Mouse (Mus musculus) hindbrain, embryonic 11.5 days (tissue): Measurements from ENCODE around the gene Cenpm. TPM values are rescaled to one million over a fixed set of nuclear protein-coding genes. Genes with fewer than 3 reads are reported as not detected.

Experiments used
- ATAC-seq: fragments of 200-750 bp; cut with Nextera tagmentation; 2 replicates; pipeline ENCODE4 v1.8.0; 2017; ENCODE audit warnings: mild to moderate bottlenecking, moderate TSS enrichment, moderate library complexity; ENCODE audit not compliant: low FRiP score
- DNase-seq: peaks from one replicate; pipeline ENCODE4 v3.0.0-alpha.2; 2015; ENCODE audit warnings: low spot score
- H3K27ac ChIP-seq: fragments of 300-500 bp; sonication (generic); 2 replicates; pipeline ENCODE4 v1.5.1; 2014; ENCODE audit warnings: mild to moderate bottlenecking, low read depth, low read length
- H3K27me3 ChIP-seq: fragments of 300-500 bp; sonication (generic); 2 replicates; pipeline ENCODE4 v1.6.1; 2014; ENCODE audit warnings: mild to moderate bottlenecking, low read length, moderate library complexity, mixed read lengths; ENCODE audit not compliant: control insufficient read depth, insufficient read depth
- H3K36me3 ChIP-seq: fragments of 300-500 bp; sonication (generic); 2 replicates; pipeline ENCODE4 v1.6.1; 2014; ENCODE audit warnings: mild to moderate bottlenecking, low read length, moderate library complexity, mixed read lengths; ENCODE audit not compliant: control insufficient read depth, insufficient read depth
- H3K4me1 ChIP-seq: fragments of 300-500 bp; sonication (generic); replicated peaks from 2 replicates; pipeline ENCODE4 v1.6.1; 2014; ENCODE audit warnings: low read length, mixed read lengths; ENCODE audit not compliant: control insufficient read depth, insufficient read depth
- H3K4me2 ChIP-seq: fragments of 300-500 bp; sonication (generic); replicated peaks from 2 replicates; pipeline ENCODE4 v1.6.1; 2014; ENCODE audit warnings: mild to moderate bottlenecking, low read depth, low read length
- H3K4me3 ChIP-seq: fragments of 300-500 bp; sonication (generic); 2 replicates; pipeline ENCODE4 v1.5.1; 2014; ENCODE audit warnings: low read depth, low read length
- H3K9ac ChIP-seq: fragments of 300-500 bp; sonication (generic); 2 replicates; pipeline ENCODE4 v1.6.1; 2014; ENCODE audit warnings: low read depth, low read length
- H3K9me3 ChIP-seq: fragments of 300-500 bp; sonication (generic); 2 replicates; pipeline ENCODE4 v1.6.1; 2016; ENCODE audit warnings: low read length; ENCODE audit not compliant: control insufficient read depth
- WGBS: fragments of 180-500 bp; shearing (Covaris S2); extraction: QIAGEN DNeasy Blood & Tissue Kit; methylation state at CpG from one replicate; pipeline ENCODE4 v1.1.7; 2014; 5-methylcytosine and 5-hydroxymethylcytosine counted together
- polyA plus RNA-seq: library from polyadenylated mRNA; unstranded; fragments of >200 nt; fragmentation: Nextera tagmentation; extraction: Ambion mirVana; gene quantifications from 2 replicates; pipeline ENCODE4 v1.2.1, GENCODE M21; 2014

The Cenpm gene
- polyA plus RNA-seq, 1 experiment from 2014 or later, result 78.1 TPM

- Histone ChIP-seq H3K9ac (no peak overlapping the region), H3K4me2 (no peak overlapping the region), H3K36me3 (0 out of 2 replicates have a peak, but pooled peaks cover 2% of the 10 kb centered on the region), H3K27me3 (no peaks in the 10 kb centered on the region), H3K4me1 (no peaks in the 10 kb centered on the region), H3K27ac (no peak overlapping the region), H3K9me3 (no peaks in the 10 kb centered on the region), H3K4me3 (no peak overlapping the region)
- WGBS, result 76% methylated on average over 10 of the region's 10 CpGs
- no peak for ATAC-seq
- no peak for DNase-seq
Observed at GRCm38 (mm10) chr15:82235661-82236060, 8.9 kb downstream of the Cenpm start.

DNA sequence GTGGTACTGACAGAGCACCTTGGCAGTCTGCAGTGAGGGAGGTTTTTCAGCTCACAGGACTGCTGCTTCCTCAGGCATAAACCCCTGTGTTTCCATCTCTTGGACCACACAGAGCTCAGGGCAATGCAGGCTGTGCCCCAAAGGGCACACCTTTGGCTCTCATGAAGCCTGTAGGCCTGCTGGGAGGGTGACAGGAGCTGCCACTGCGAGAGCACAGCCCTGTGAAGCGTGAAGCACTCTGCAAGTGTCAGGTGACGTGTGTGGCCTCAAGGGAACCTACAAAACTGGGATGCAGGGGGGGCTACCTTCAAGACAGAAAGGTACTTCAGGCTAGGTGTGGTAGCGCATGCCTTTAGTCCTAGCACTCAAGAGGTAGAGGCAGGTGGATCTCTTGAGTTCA is 11.9 kb downstream of the Cenpm start:
- Histone ChIP-seq H3K9me3 (no peaks in the 10 kb centered on the region), H3K4me1 (no peaks in the 10 kb centered on the region), H3K9ac (no peak overlapping the region), H3K36me3 (0 out of 2 replicates have a peak, but pooled peaks cover 2% of the 10 kb centered on the region), H3K4me2 (no peak overlapping the region), H3K4me3 (no peak overlapping the region), H3K27ac (no peak overlapping the region), H3K27me3 (no peaks in the 10 kb centered on the region)
- no peak for ATAC-seq
- DNase-seq, result no peak
- WGBS, result 72% methylated on average over 4 of the region's 4 CpGs

DNA sequence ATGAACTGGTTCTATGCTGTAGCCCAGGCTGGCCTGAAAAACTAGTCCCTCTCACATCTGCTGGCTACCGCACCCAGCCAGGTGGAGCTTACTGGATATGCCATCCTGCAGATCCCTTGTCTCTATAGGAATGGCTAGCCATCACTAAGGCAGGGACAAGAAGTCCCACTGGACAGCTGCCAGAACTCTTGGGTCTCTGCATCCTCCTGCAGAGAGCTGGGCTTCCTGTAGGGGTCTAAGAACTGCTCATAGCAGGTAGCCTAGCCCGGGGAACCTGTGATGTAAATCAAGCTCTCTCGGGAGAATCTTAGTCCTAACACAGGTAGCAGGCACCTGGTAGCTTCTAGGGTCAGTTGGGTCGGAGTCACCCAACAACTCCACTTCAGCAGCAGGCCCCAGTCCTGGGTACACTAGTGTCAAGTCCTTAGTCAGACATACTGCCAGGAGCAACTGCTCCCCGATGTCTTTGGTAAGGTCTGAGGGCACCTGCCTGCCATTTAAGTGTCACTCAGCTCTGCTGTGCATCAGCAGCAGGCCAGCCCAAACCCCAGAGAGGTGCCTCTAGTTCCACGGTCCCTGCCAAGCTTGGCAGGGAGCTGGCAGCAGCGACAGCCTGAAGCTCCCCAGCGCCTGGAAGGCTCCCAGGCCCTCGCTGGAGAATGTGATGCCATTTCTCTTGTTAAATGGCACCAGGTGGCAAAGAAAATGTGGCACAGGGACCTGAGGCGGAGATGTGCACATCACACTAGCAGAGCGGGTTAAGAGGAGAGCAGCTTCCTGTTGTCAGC is 12.8 kb downstream of the Cenpm start:
- Histone ChIP-seq H3K4me3 (no peak overlapping the region), H3K4me1 (no peaks in the 10 kb centered on the region), H3K9me3 (no peaks in the 10 kb centered on the region), H3K4me2 (no peak overlapping the region), H3K27me3 (no peaks in the 10 kb centered on the region), H3K36me3 (0 out of 2 replicates have a peak, but pooled peaks cover 2% of the 10 kb centered on the region), H3K9ac (no peak overlapping the region), H3K27ac (no peak overlapping the region)
- no peak for DNase-seq
- no peak for ATAC-seq
- 70% methylated on average over 11 of the region's 11 CpGs for WGBS

- no peak overlapping the region for H3K9ac ChIP-seq
- no peak overlapping the region for H3K4me2 ChIP-seq
- 84% methylated on average over 4 of the region's 4 CpGs for WGBS
- no peak overlapping the region for H3K4me3 ChIP-seq
- no peak for DNase-seq
- no peaks in the 10 kb centered on the region for H3K27me3 ChIP-seq
- H3K9me3 ChIP-seq, result no peaks in the 10 kb centered on the region
- H3K36me3 ChIP-seq, result 0 out of 2 replicates have a peak, but pooled peaks cover 2% of the 10 kb centered on the region
- no peak overlapping the region for H3K27ac ChIP-seq
- no peak for ATAC-seq
- no peaks in the 10 kb centered on the region for H3K4me1 ChIP-seq
Observed at GRCm38 (mm10) chr15:82231100-82231499, 13.4 kb downstream of the Cenpm start.

- WGBS, result 61% methylated on average over 6 of the region's 6 CpGs
- Histone ChIP-seq H3K36me3 (0 out of 2 replicates have a peak, but pooled peaks cover 2% of the 10 kb centered on the region), H3K9me3 (no peaks in the 10 kb centered on the region), H3K9ac (no peak overlapping the region), H3K27ac (no peak overlapping the region), H3K4me3 (no peak overlapping the region), H3K4me2 (no peak overlapping the region), H3K27me3 (peaks cover 2% of the 10 kb centered on the region; the same call in 1 of the 2 replicates), H3K4me1 (no peaks in the 10 kb centered on the region)
- no peak for ATAC-seq
- DNase-seq, result no peak
Observed at GRCm38 (mm10) chr15:82230098-82230611, 14.4 kb downstream of the Cenpm start.

GRCm38 (mm10) chr15:82229542-82230045 is 15.0 kb downstream of the Cenpm start:
- H3K4me2 ChIP-seq, result no peak overlapping the region
- H3K27me3 ChIP-seq, result peaks cover 4% of the 10 kb centered on the region; the same call in 1 of the 2 replicates
- DNase-seq (no peak), ATAC-seq (no peak)
- 45% methylated on average over 11 of the region's 11 CpGs for WGBS
- H3K27ac ChIP-seq, result no peak overlapping the region
- peaks cover 1% of the 10 kb centered on the region; the same call in 1 of the 2 replicates for H3K4me1 ChIP-seq
- H3K4me3 ChIP-seq, result no peak overlapping the region
- 0 out of 2 replicates have a peak, but pooled peaks cover 2% of the 10 kb centered on the region for H3K36me3 ChIP-seq
- H3K9ac ChIP-seq, result no peak overlapping the region
- no peaks in the 10 kb centered on the region for H3K9me3 ChIP-seq

- H3K9ac ChIP-seq, result no peak overlapping the region
- H3K36me3 ChIP-seq, result no peaks in the 10 kb centered on the region
- no peak overlapping the region for H3K4me2 ChIP-seq
- H3K9me3 ChIP-seq, result no peaks in the 10 kb centered on the region
- 90% methylated on average over 5 of the region's 5 CpGs for WGBS
- H3K4me1 ChIP-seq, result peaks cover 8% of the 10 kb centered on the region; the same call in 1 of the 2 replicates
- H3K27me3 ChIP-seq, result peaks cover 11% of the 10 kb centered on the region
- H3K4me3 ChIP-seq, result no peak overlapping the region
- ATAC-seq, result no peak
- H3K27ac ChIP-seq, result no peak overlapping the region
- no peak for DNase-seq
Observed at GRCm38 (mm10) chr15:82225769-82226168, 18.8 kb downstream of the Cenpm start.

DNA sequence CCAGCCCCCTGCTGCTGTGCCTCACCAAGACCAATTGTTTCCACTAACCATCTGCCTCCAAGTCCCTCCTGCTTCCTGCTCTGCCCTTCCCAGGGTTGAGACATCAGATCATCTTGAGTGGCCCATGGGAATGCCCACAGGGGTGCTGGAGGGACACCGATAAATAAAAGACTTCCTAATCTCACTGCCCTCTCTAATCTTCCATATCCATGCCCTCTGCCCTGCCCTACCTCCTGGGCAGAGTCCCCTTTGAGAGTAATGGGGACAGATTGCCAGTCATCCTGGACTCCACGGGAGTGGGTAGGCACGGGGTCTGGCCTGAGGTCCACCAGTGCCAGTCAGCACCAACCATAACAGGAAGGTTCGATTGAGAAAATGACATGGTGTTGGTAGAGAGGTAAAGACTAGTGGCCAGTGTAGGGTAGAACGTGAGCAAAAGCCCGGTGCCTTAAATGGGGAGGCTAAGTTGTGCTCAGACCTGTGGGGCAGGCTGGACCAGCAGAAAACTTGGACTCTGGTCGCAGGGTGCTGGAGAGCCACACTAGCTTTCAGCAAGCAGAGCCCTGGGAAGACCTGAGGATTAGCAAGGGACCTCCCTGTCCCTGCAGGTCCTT is 19.8 kb downstream of the Cenpm start:
- Histone ChIP-seq H3K4me1 (peaks cover 8% of the 10 kb centered on the region; the same call in 1 of the 2 replicates), H3K4me2 (peak overlapping the region; percentile 68), H3K9me3 (no peaks in the 10 kb centered on the region), H3K27ac (no peak overlapping the region), H3K4me3 (peak overlapping the region; percentile 28), H3K36me3 (no peaks in the 10 kb centered on the region), H3K9ac (no peak overlapping the region), H3K27me3 (peaks cover 11% of the 10 kb centered on the region)
- no peak for ATAC-seq
- DNase-seq, result no peak
- 37% methylated on average over 7 of the region's 7 CpGs for WGBS
